Mouse (Mus musculus) embryonic fibroblast, embryonic 13.5 days (primary cell): Measurements from ENCODE around the gene C2cd4a.

ENCODE experiments used
- CTCF ChIP-seq: IDR thresholded peaks from 2 replicates; pipeline ENCODE4 v1.5.1; 2011; ENCODE audit warnings: mild to moderate bottlenecking, control low read depth, low read length, moderate library complexity, borderline replicate concordance; ENCODE audit not compliant: insufficient read depth
- POLR2A ChIP-seq: IDR thresholded peaks from 2 replicates; pipeline ENCODE4 v1.6.1; 2011; ENCODE audit warnings: low read depth, mild to moderate bottlenecking, control low read depth, low read length, moderate library complexity

GRCm38 (mm10) chr9:67794668-67795067 is 37.5 kb downstream of the C2cd4a start:
- TF ChIP-seq CTCF, result no peak
- no peak for TF ChIP-seq POLR2A
